Mouse (Mus musculus) heart, postnatal 0 days (tissue): ENCODE measurements around the gene Dhx37.

Experiments
- CTCF ChIP-seq: IDR thresholded peaks from 2 replicates; pipeline ENCODE4 v1.5.1; 2016; ENCODE audit warnings: antibody characterized with exemption, control low read depth, low read depth
- EP300 ChIP-seq: IDR thresholded peaks from 2 replicates; pipeline ENCODE4 v1.6.1; 2016; ENCODE audit warnings: antibody characterized with exemption, low read depth

DNA sequence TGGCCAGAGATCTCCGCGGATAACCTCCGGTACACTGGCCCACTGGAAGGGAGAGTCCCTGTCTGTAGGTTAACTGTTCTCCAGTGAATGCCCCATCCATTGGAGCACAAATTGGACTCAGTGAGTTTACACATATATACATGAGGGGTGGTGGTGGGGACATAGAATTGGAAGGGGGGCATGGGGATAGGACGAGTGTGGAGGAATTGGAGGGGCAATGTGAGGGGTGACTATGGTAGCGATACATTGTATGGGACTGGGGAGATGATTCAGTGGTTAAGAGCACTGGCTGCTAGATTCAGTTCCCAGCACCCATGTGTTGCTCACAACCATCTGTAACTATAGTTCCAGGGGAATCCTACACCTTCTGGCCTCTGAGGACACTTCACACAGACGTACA is 30.9 kb downstream of the Dhx37 start:
- TF ChIP-seq CTCF (no peak), EP300 (no peak)
